Mouse (Mus musculus) forebrain, embryonic 16.5 days (tissue): ENCODE data around the gene Cdca3. TPM values are rescaled to one million over a fixed set of nuclear protein-coding genes. Genes with fewer than 3 reads are reported as not detected.
A peak's percentile ranks its signal among the peaks of the same experiment; 100 is the strongest.
"Not testable (repeated sequence)": the region's sequence is repeated elsewhere in the genome, so short reads cannot be mapped to it uniquely, and the experiment has no call there.

Source experiments
- ATAC-seq: fragments of 200-750 bp; cut with Nextera tagmentation; 2 replicates; pipeline ENCODE4 v1.8.0; 2017; ENCODE audit warnings: mild to moderate bottlenecking, moderate library complexity
- H3K27ac ChIP-seq: fragments of 300-500 bp; sonication (generic); 2 replicates; pipeline ENCODE4 v1.5.1; 2014; ENCODE audit warnings: low read length, control low read depth
- H3K27me3 ChIP-seq: fragments of 300-500 bp; sonication (generic); replicated peaks from 2 replicates; pipeline ENCODE4 v1.6.1; 2014; ENCODE audit warnings: low read length; ENCODE audit not compliant: control insufficient read depth, insufficient read depth
- H3K36me3 ChIP-seq: fragments of 300-500 bp; sonication (generic); 2 replicates; pipeline ENCODE4 v1.6.1; 2014; ENCODE audit not compliant: control insufficient read depth, insufficient read depth
- H3K4me1 ChIP-seq: fragments of 300-500 bp; sonication (generic); replicated peaks from 2 replicates; pipeline ENCODE4 v1.6.1; 2014; ENCODE audit warnings: low read length; ENCODE audit not compliant: control insufficient read depth, insufficient read depth
- H3K4me2 ChIP-seq: fragments of 300-500 bp; sonication (generic); 2 replicates; pipeline ENCODE4 v1.6.1; 2014; ENCODE audit warnings: mild to moderate bottlenecking, low read length, control low read depth
- H3K4me3 ChIP-seq: fragments of 300-500 bp; sonication (generic); replicated peaks from 2 replicates; pipeline ENCODE4 v1.5.1; 2014; ENCODE audit warnings: mild to moderate bottlenecking, low read length, control low read depth
- H3K9ac ChIP-seq: fragments of 300-500 bp; sonication (generic); replicated peaks from 2 replicates; pipeline ENCODE4 v1.6.1; 2014; ENCODE audit warnings: low read depth, low read length, control low read depth
- H3K9me3 ChIP-seq: fragments of 300-500 bp; sonication (generic); 2 replicates; pipeline ENCODE4 v1.6.1; 2016; ENCODE audit warnings: low read length; ENCODE audit not compliant: control insufficient read depth
- WGBS: fragments of 180-500 bp; shearing (Covaris S2); extraction: QIAGEN DNeasy Blood & Tissue Kit; methylation state at CpG from one replicate; pipeline ENCODE4 v1.1.7; 2014; 5-methylcytosine and 5-hydroxymethylcytosine counted together
- polyA plus RNA-seq: library from polyadenylated mRNA; unstranded; fragments of >200 nt; fragmentation: Nextera tagmentation; extraction: Ambion mirVana; gene quantifications from 2 replicates; pipeline ENCODE4 v1.2.1, GENCODE M21; 2015

Gene Cdca3
- polyA plus RNA-seq, 1 experiment from 2014 or later, result 76.7 TPM

- no peaks in the 10 kb centered on the region for H3K4me1 ChIP-seq
- H3K27me3 ChIP-seq, result no peaks in the 10 kb centered on the region
- no peaks in the 10 kb centered on the region for H3K36me3 ChIP-seq
- WGBS, result 49% methylated on average over 4 of the region's 4 CpGs
- ATAC-seq, result no peak
- H3K9me3 ChIP-seq, result no peaks in the 10 kb centered on the region
- no peak overlapping the region for H3K4me3 ChIP-seq
- no peak overlapping the region for H3K9ac ChIP-seq
- no peak overlapping the region for H3K27ac ChIP-seq
- no peak overlapping the region for H3K4me2 ChIP-seq
These were observed 33.6 kb upstream of the Cdca3 start for GRCm38 (mm10) chr6:124795781-124796180.

GRCm38 (mm10) chr6:124796200-124796599 lies 33.1 kb upstream of the Cdca3 start:
- no peak for ATAC-seq
- Histone ChIP-seq H3K27me3 (no peaks in the 10 kb centered on the region), H3K4me1 (no peaks in the 10 kb centered on the region), H3K4me2 (no peak overlapping the region), H3K36me3 (no peaks in the 10 kb centered on the region), H3K9ac (no peak overlapping the region), H3K27ac (no peak overlapping the region), H3K4me3 (no peak overlapping the region), H3K9me3 (no peaks in the 10 kb centered on the region)
- 85% methylated on average over 2 of the region's 2 CpGs for WGBS

- H3K9me3 ChIP-seq, H3K27me3 ChIP-seq, H3K4me2 ChIP-seq, H3K36me3 ChIP-seq, H3K27ac ChIP-seq, ATAC-seq, H3K4me3 ChIP-seq, H3K9ac ChIP-seq: not testable (repeated sequence)
- 16% methylated on average over 6 of the region's 9 CpGs for WGBS
- H3K4me1 ChIP-seq, result peaks cover 11% of the 10 kb centered on the region
These were observed 26.9 kb upstream of the Cdca3 start for GRCm38 (mm10) chr6:124802400-124802799.

- Histone ChIP-seq H3K27ac (no peak overlapping the region), H3K9me3 (no peaks in the 10 kb centered on the region), H3K4me2 (no peak overlapping the region), H3K4me3 (no peak overlapping the region), H3K9ac (no peak overlapping the region), H3K27me3 (no peaks in the 10 kb centered on the region), H3K4me1 (peaks cover 11% of the 10 kb centered on the region), H3K36me3 (no peaks in the 10 kb centered on the region)
- ATAC-seq, result no peak
- WGBS, result 72% methylated on average over 3 of the region's 3 CpGs
These were observed 26.3 kb upstream of the Cdca3 start for GRCm38 (mm10) chr6:124803061-124803460.

- not testable (repeated sequence) for H3K4me2 ChIP-seq, H3K4me3 ChIP-seq, H3K9ac ChIP-seq, H3K27me3 ChIP-seq, H3K36me3 ChIP-seq, ATAC-seq, H3K9me3 ChIP-seq, H3K27ac ChIP-seq
- peaks cover 12% of the 10 kb centered on the region for H3K4me1 ChIP-seq
- WGBS, result 97% methylated on average over 4 of the region's 4 CpGs
These were observed 25.7 kb upstream of the Cdca3 start for GRCm38 (mm10) chr6:124803691-124804090.

- H3K36me3 ChIP-seq, result no peaks in the 10 kb centered on the region
- no peaks in the 10 kb centered on the region for H3K9me3 ChIP-seq
- no peak overlapping the region for H3K27ac ChIP-seq
- H3K9ac ChIP-seq, result no peak overlapping the region
- no peak overlapping the region for H3K4me2 ChIP-seq
- WGBS, result 87% methylated on average over 3 of the region's 3 CpGs
- peaks cover 19% of the 10 kb centered on the region for H3K4me1 ChIP-seq
- no peak for ATAC-seq
- no peaks in the 10 kb centered on the region for H3K27me3 ChIP-seq
- H3K4me3 ChIP-seq, result no peak overlapping the region
These were observed 25.0 kb upstream of the Cdca3 start for GRCm38 (mm10) chr6:124804341-124804740.

GRCm38 (mm10) chr6:124805341-124806321 lies 23.7 kb upstream of the Cdca3 start:
- peak; percentile 84 for ATAC-seq
- Histone ChIP-seq H3K4me3 (peak overlapping the region; percentile 48), H3K27me3 (no peaks in the 10 kb centered on the region), H3K4me2 (peak overlapping the region; percentile 71), H3K27ac (peak overlapping the region; percentile 81), H3K9me3 (no peaks in the 10 kb centered on the region), H3K9ac (peak overlapping the region; percentile 47), H3K4me1 (peaks cover 26% of the 10 kb centered on the region), H3K36me3 (no peaks in the 10 kb centered on the region)
- 1% methylated on average over 34 of the region's 34 CpGs for WGBS

GRCm38 (mm10) chr6:124806446-124807140 lies 22.8 kb upstream of the Cdca3 start:
- H3K4me3 ChIP-seq, result peak overlapping the region; percentile 8; the same call in 1 of the 2 replicates
- ATAC-seq, result no peak
- no peaks in the 10 kb centered on the region for H3K9me3 ChIP-seq
- H3K27me3 ChIP-seq, result no peaks in the 10 kb centered on the region
- H3K27ac ChIP-seq, result peak overlapping the region; percentile 69
- H3K36me3 ChIP-seq, result no peaks in the 10 kb centered on the region
- no peak overlapping the region for H3K9ac ChIP-seq
- peak overlapping the region; percentile 71 for H3K4me2 ChIP-seq
- 69% methylated on average over 7 of the region's 7 CpGs for WGBS
- H3K4me1 ChIP-seq, result peaks cover 26% of the 10 kb centered on the region

GRCm38 (mm10) chr6:124807366-124807765 lies 22.0 kb upstream of the Cdca3 start:
- no peak for ATAC-seq
- Histone ChIP-seq H3K9me3 (no peaks in the 10 kb centered on the region), H3K4me3 (no peak overlapping the region), H3K27me3 (no peaks in the 10 kb centered on the region), H3K4me2 (no peak overlapping the region), H3K9ac (no peak overlapping the region), H3K4me1 (peaks cover 28% of the 10 kb centered on the region), H3K27ac (no peak overlapping the region), H3K36me3 (no peaks in the 10 kb centered on the region)
- 86% methylated on average over 4 of the region's 4 CpGs for WGBS
